In genomic region chr1:75015551-75016265, GRCm38 (mm10) we compare ENCODE assay signal across 9 mouse cellular contexts.
DNase-seq lines count a peak whose midpoint lies in the region; ATAC-seq lines count a peak whose summit lies in the region.
"Had no signal": no experiment of that assay in that cellular context is flagged by ENCODE, and none has a peak within 500 bp of the region (broad histone marks: within the 10 kb centered on the region; RNA-seq: fewer than 3 reads in every experiment).

No protein-coding gene starts in this region.

- peaks cover 26% of the 10 kb centered on the region for H3K4me1 ChIP-seq in intestine, embryonic 15.5 days (replicated peaks)
- H3K4me1 ChIP-seq in midbrain, embryonic 13.5 days (replicated peaks) = no peaks in the 10 kb centered on the region

- H3K4me2 ChIP-seq in intestine, embryonic 15.5 days (replicated peaks) = peak overlapping the region; percentile 45
- H3K4me2 ChIP-seq in midbrain, embryonic 13.5 days (replicated peaks) = no peak overlapping the region
- H3K4me2 ChIP-seq: hindbrain, embryonic 13.5 days had no signal

- peak; percentile 76 for ATAC-seq in intestine, embryonic 15.5 days
- ATAC-seq in midbrain, embryonic 13.5 days = no peak

- WGBS in intestine, embryonic 15.5 days = 18% methylated on average over 13 of the region's 13 CpGs
- 26% methylated on average over 13 of the region's 13 CpGs for WGBS in midbrain, embryonic 13.5 days

- intact Hi-C loops in gastrocnemius, postnatal 14 days (cut with DNase I; ENCODE audit: low total_unique reads) = loop anchor here (5.0 kb wide), 2 partner anchors 53 to 68 kb away; no protein-coding TSS in a partner anchor

- H3K36me3 ChIP-seq in intestine, embryonic 15.5 days = no peaks in the 10 kb centered on the region
- no peaks in the 10 kb centered on the region for H3K36me3 ChIP-seq in midbrain, embryonic 13.5 days
- H3K36me3 ChIP-seq: hindbrain, embryonic 13.5 days had no signal

- H3K27me3 ChIP-seq in intestine, embryonic 15.5 days (replicated peaks) = no peaks in the 10 kb centered on the region
- H3K27me3 ChIP-seq in midbrain, embryonic 13.5 days = peaks cover 6% of the 10 kb centered on the region; the same call in 1 of the 2 replicates

- no peak overlapping the region for H3K4me3 ChIP-seq in intestine, embryonic 15.5 days (replicated peaks)
- H3K4me3 ChIP-seq in midbrain, embryonic 13.5 days (replicated peaks) = no peak overlapping the region
- H3K4me3 ChIP-seq: hindbrain, embryonic 13.5 days had no signal

- no peaks in the 10 kb centered on the region for H3K9me3 ChIP-seq in intestine, embryonic 15.5 days
- H3K9me3 ChIP-seq in midbrain, embryonic 13.5 days = no peaks in the 10 kb centered on the region
- H3K9me3 ChIP-seq: hindbrain, embryonic 13.5 days had no signal

- no peak overlapping the region for H3K9ac ChIP-seq in intestine, embryonic 15.5 days
- H3K9ac ChIP-seq in midbrain, embryonic 13.5 days (replicated peaks) = no peak overlapping the region
- H3K9ac ChIP-seq: hindbrain, embryonic 13.5 days had no signal

- H3K27ac ChIP-seq in intestine, embryonic 15.5 days = peak overlapping the region; percentile 40; the same call in 1 of the 2 replicates
- H3K27ac ChIP-seq in midbrain, embryonic 13.5 days = no peak overlapping the region
- H3K27ac ChIP-seq: hindbrain, embryonic 13.5 days had no signal

- peak; percentile 9 for DNase-seq in gastrocnemius, postnatal 14 days
- no peak for DNase-seq in gastrocnemius, postnatal 25 days
- DNase-seq in embryo, embryonic 11 days = peak; percentile 41
- DNase-seq in lung, postnatal 25 days (ENCODE audit: low spot score) = peak; percentile 18
- no peak for DNase-seq in cerebellum, adult 18-20 months
- no peak for DNase-seq in thymus, postnatal 10 days (ENCODE audit: low spot score in 2 of 2)

Comparison
In these comparisons a context has a peak if more than half of its experiments do, and no peak if none do; other contexts are left out.
1. DNase-seq: peak in gastrocnemius, postnatal 14 days (single experiment), embryo, embryonic 11 days (single experiment) and lung, postnatal 25 days (single experiment); none in gastrocnemius, postnatal 25 days (single experiment), cerebellum, adult 18-20 months (0 of 2) and thymus, postnatal 10 days (0 of 2).